Mouse (Mus musculus) ES-E14 (cell line): ENCODE measurements around the gene Adamtsl5. TPM values are rescaled to one million over a fixed set of nuclear protein-coding genes. Genes with fewer than 3 reads are reported as not detected.

Experiments used
- DNase-seq: peaks from one replicate; pipeline ENCODE4 v3.0.0-alpha.2; 2013; ENCODE audit warnings: low read depth, low spot score
- H3K27ac ChIP-seq: 2 replicates; pipeline ENCODE4 v1.5.1; 2012; ENCODE audit warnings: low read depth, mild to moderate bottlenecking, low read length, moderate library complexity, mixed read lengths; ENCODE audit not compliant: poor library complexity, insufficient read depth, severe bottlenecking
- H3K36me3 ChIP-seq: 2 replicates; pipeline ENCODE4 v1.6.1; 2012; ENCODE audit warnings: mild to moderate bottlenecking, low read length, moderate library complexity, mixed read lengths; ENCODE audit not compliant: control insufficient read depth, poor library complexity, insufficient read depth, severe bottlenecking
- H3K4me1 ChIP-seq, 2 experiments: fragments of 150-350 bp in 1 of 2; sonication (generic) in 1 of 2; 2 replicates each; pipeline ENCODE4 v1.6.1; 2012; ENCODE audit warnings: low read length in 2 of 2, mild to moderate bottlenecking in 1 of 2, mixed read lengths in 1 of 2; ENCODE audit not compliant: control insufficient read depth in 2 of 2, insufficient read depth in 2 of 2, poor library complexity in 1 of 2
- H3K4me3 ChIP-seq, 2 experiments: fragments of 150-350 bp in 1 of 2; sonication (generic) in 1 of 2; 2 replicates each; pipeline ENCODE4 v1.5.1; 2012; ENCODE audit warnings: low read length in 2 of 2, low read depth in 1 of 2, mild to moderate bottlenecking in 1 of 2, mixed read lengths in 1 of 2; ENCODE audit not compliant: insufficient read depth in 1 of 2, poor library complexity in 1 of 2, severe bottlenecking in 1 of 2
- H3K9ac ChIP-seq: 2 replicates; pipeline ENCODE4 v1.6.1; 2012; ENCODE audit warnings: low read depth, mild to moderate bottlenecking, low read length, mixed read lengths; ENCODE audit not compliant: poor library complexity, insufficient read depth, severe bottlenecking
- H3K9me3 ChIP-seq: fragments of 150-350 bp; sonication (generic); 2 replicates; pipeline ENCODE4 v1.6.1; 2012; ENCODE audit warnings: low read depth, mild to moderate bottlenecking, low read length; ENCODE audit not compliant: control insufficient read depth, insufficient read depth
- CHD2 ChIP-seq: IDR thresholded peaks from 2 replicates; pipeline ENCODE4 v1.6.1; 2014; ENCODE audit warnings: mild to moderate bottlenecking, low read depth, low read length, inconsistent platforms
- HCFC1 ChIP-seq: IDR thresholded peaks from 2 replicates; pipeline ENCODE4 v1.6.1; 2012; ENCODE audit warnings: low read length, inconsistent platforms, borderline replicate concordance; ENCODE audit not compliant: insufficient read depth
- MAFK ChIP-seq: IDR thresholded peaks from 2 replicates; pipeline ENCODE4 v1.6.1; 2014; ENCODE audit warnings: mild to moderate bottlenecking, low read depth, low read length, inconsistent platforms; ENCODE audit not compliant: insufficient read depth
- ZC3H11A ChIP-seq: IDR thresholded peaks from 2 replicates; pipeline ENCODE4 v1.6.1; 2012; ENCODE audit warnings: low read depth, mild to moderate bottlenecking, inconsistent platforms, low read length, borderline replicate concordance
- ZNF384 ChIP-seq: IDR thresholded peaks from 2 replicates; pipeline ENCODE4 v1.6.1; 2012; ENCODE audit warnings: low read depth, low read length, inconsistent platforms
- in situ Hi-C, 2 experiments: fragments of 600-800 bp; cut with MboI; formaldehyde crosslinking; loops; one replicate each; pipeline ENCODE4 v1.15.1; 2025; ENCODE audit warnings: low sequenced_read_pairs in 2 of 2, inconsistent platforms in 1 of 2; ENCODE audit not compliant: unreplicated experiment in 2 of 2
- total RNA-seq: library from RNA; depleted of rRNA; stranded (reverse); fragments of 300-350 nt; gene quantifications from 2 replicates; pipeline ENCODE4 v1.2.3, GENCODE M21; 2012; rRNA removed

Gene Adamtsl5
- total RNA-seq, 1 experiment: 2.4 TPM

DNA sequence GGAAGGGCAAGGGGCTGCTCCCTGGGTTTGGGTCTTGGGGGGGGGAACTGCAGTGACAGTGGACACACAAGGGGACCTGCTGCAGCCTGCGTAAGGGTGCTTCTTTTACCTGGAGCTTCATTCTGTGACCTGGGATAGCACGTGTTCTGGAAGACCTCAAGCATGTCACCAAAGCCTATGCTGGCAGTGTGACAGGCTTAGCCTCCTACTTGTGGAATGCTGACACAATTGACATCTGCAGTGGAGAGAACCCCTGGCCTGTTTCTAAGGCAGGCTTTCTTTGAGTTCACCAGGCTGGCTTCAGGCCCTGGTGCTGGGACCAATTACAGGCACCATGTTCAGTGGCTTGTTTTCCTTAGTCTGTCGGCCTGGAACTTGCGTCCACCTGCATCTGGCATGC, 53.9 kb downstream of the Adamtsl5 start:
- Histone ChIP-seq H3K36me3 (peaks cover 26% of the 10 kb centered on the region), H3K27ac (no peak overlapping the region), H3K4me1 (peaks cover 0 to 17% of the 10 kb centered on the region in 2 experiments; a peak in 2 of 4 replicates), H3K9ac (peak overlapping the region; percentile 99; the same call in 1 of the 2 replicates), H3K4me3 (peak overlapping the region; percentile 71 to 83; a peak in 3 of 4 replicates), H3K9me3 (no peaks in the 10 kb centered on the region)
- TF ChIP-seq HCFC1 (no peak), ZNF384 (no peak), CHD2 (no peak), MAFK (no peak), ZC3H11A (no peak)
- in situ Hi-C loops: no loop called here
- DNase-seq: no peak

DNA sequence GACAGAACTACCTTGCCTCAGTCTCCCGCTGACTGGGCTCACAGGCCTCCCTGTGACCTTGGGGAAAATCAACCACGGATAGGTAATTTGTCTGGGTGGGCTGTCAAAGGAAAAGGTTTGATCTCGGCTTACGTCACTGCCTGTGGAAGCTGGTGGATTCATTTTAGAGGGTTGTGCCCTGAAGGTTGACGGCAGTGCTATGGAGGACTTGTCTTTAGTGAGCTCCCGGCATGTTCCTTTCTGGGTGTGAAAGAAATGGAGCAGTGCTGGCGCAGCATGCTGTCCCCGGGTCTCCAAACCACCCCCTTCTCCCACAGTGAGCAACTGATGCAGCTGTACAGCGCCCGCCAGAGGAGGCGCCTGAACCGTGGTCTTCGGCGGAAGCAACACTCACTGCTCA, 54.9 kb downstream of the Adamtsl5 start:
- H3K4me3 ChIP-seq: peak overlapping the region; percentile 71 to 83
- no peaks in the 10 kb centered on the region for H3K9me3 ChIP-seq
- H3K4me1 ChIP-seq: peaks cover 0 to 20% of the 10 kb centered on the region in 2 experiments; a peak in 2 of 4 replicates
- H3K36me3 ChIP-seq: peaks cover 26% of the 10 kb centered on the region
- H3K27ac ChIP-seq: peak overlapping the region; percentile 87
- DNase-seq: no peak
- peak overlapping the region; percentile 99 for H3K9ac ChIP-seq
- in situ Hi-C loops: no loop called here
- TF ChIP-seq CHD2 (no peak), HCFC1 (no peak), MAFK (no peak), ZNF384 (no peak), ZC3H11A (no peak)

DNA sequence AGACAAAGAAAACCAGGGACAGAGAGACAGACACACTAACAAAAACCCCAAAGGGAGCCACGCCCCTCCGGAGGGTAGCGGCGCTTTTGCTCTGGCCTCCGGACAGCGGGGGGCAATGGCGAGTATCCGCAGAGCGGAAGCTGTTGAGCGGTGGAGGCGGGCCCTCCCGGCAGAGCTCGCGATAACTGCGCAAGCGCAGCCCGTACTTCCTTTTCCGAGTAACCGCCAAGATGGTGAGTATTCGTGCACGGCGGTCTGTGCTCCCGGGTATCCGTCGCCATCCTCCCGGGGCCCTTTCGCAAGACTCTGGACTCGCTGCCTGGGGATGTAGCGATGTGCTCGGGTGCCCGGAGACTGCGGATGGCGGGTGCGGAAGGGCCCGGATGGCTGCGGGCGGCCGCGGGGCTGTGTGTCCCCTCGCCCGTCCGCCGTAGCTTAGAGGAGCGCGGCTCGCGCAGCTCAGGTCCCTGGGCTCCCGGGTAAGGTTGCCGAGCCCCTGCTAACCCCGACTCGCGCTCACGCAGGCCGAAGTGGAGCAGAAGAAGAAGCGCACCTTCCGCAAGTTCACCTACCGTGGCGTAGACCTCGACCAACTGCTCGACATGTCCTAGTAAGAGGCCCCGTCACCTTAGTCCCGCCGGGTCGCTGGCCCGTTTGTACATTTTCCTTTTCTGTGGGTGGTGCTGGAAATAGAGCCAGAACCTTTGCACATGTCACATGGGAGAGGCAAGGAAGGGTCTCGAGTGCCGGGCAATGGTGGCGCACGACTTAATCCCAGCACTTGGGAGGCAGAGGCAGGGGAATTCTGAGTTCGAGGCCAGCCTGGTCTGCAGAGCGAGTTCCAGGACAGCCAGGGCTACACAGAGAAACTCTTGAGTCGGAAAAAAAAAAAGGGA, 55.7 kb downstream of the Adamtsl5 start, which contains the start of gene Rps15:
TSS of gene Rps15 (plus strand) at position 203 of the 896 bp plus-strand sequence.
- H3K4me3 ChIP-seq: peak within 1 kb of the TSS; percentile 71 to 83
- peaks cover 28% of the 10 kb centered on the region for H3K36me3 ChIP-seq
- peak within 1 kb of the TSS; percentile 87 for H3K27ac ChIP-seq
- DNase-seq: peak; percentile 96
- TF ChIP-seq ZC3H11A (no peak), MAFK (no peak), HCFC1 (peak; percentile 70; the same call in 1 of the 2 replicates), CHD2 (peak; percentile 94), ZNF384 (no peak)
- H3K9me3 ChIP-seq: no peaks in the 10 kb centered on the region
- peaks cover 0 to 23% of the 10 kb centered on the region in 2 experiments; a peak in 2 of 4 replicates for H3K4me1 ChIP-seq
- peak within 1 kb of the TSS; percentile 99 for H3K9ac ChIP-seq
- in situ Hi-C loops: no loop called here

Other genes starting within 250 kb of the Adamtsl5 start
- 36.6 and 49.3 TPM in 2 replicates for gene Sbno2, start 242.8 kb downstream of the Adamtsl5 start, total RNA-seq
- 124 and 141 TPM in 2 replicates for gene Stk11, start 232.6 kb downstream of the Adamtsl5 start, total RNA-seq
- 217 and 226 TPM in 2 replicates for gene Atp5d, start 209.8 kb downstream of the Adamtsl5 start, total RNA-seq
- gene Cbarp, start 207.6 kb downstream of the Adamtsl5 start, total RNA-seq: 20.9 and 41.0 TPM in 2 replicates
- gene Midn, start 200.1 kb downstream of the Adamtsl5 start, total RNA-seq: 38.3 and 42.6 TPM in 2 replicates
- gene Cirbp, start 182.4 kb downstream of the Adamtsl5 start, total RNA-seq: 69.6 and 105 TPM in 2 replicates
- gene 1600002K03Rik, start 175.5 kb downstream of the Adamtsl5 start, total RNA-seq: 25.4 and 31.2 TPM in 2 replicates
- gene Efna2, start 168.9 kb downstream of the Adamtsl5 start, total RNA-seq: 2.7 and 3.4 TPM in 2 replicates
- 80.8 and 115 TPM in 2 replicates for gene Mum1, start 122.0 kb downstream of the Adamtsl5 start, total RNA-seq
- gene Ndufs7, start 99.3 kb downstream of the Adamtsl5 start, total RNA-seq: 205 and 290 TPM in 2 replicates
- gene Gamt, start 87.4 kb downstream of the Adamtsl5 start, total RNA-seq: 2.9 and 3.0 TPM in 2 replicates
- 121 and 154 TPM in 2 replicates for gene Dazap1, start 86.9 kb downstream of the Adamtsl5 start, total RNA-seq
- 2,505 and 2,820 TPM in 2 replicates for gene Rps15, start 56.0 kb downstream of the Adamtsl5 start, total RNA-seq
- 4.4 and 4.6 TPM in 2 replicates for gene Apc2, start 52.4 kb downstream of the Adamtsl5 start, total RNA-seq
- gene 2310011J03Rik, start 27.9 kb downstream of the Adamtsl5 start, total RNA-seq: 29.6 and 33.4 TPM in 2 replicates
- gene Pcsk4, start 18.9 kb downstream of the Adamtsl5 start, total RNA-seq: 1.4 and 3.3 TPM in 2 replicates
- 13.3 and 21.8 TPM in 2 replicates for gene Reep6, start 18.5 kb downstream of the Adamtsl5 start, total RNA-seq
- 6.0 and 17.4 TPM in 2 replicates for gene Plk5, start 8.0 kb upstream of the Adamtsl5 start, total RNA-seq
- 27.1 and 28.9 TPM in 2 replicates for gene Mex3d, start 39.2 kb upstream of the Adamtsl5 start, total RNA-seq
- gene Mbd3, start 51.1 kb upstream of the Adamtsl5 start, total RNA-seq: 131 and 134 TPM in 2 replicates
- 995 and 1,362 TPM in 2 replicates for gene Uqcr11, start 58.4 kb upstream of the Adamtsl5 start, total RNA-seq
- 90.9 and 108 TPM in 2 replicates for gene Tcf3, start 85.2 kb upstream of the Adamtsl5 start, total RNA-seq
- gene Onecut3, start 146.4 kb upstream of the Adamtsl5 start, total RNA-seq: not detected in 2 replicates
- gene Atp8b3, start 190.7 kb upstream of the Adamtsl5 start, total RNA-seq: 0.80 and 2.3 TPM in 2 replicates
- gene Rexo1, start 213.1 kb upstream of the Adamtsl5 start, total RNA-seq: 27.4 and 33.4 TPM in 2 replicates
- 20.8 and 23.5 TPM in 2 replicates for gene Klf16, start 228.9 kb upstream of the Adamtsl5 start, total RNA-seq
- 67.9 and 68.7 TPM in 2 replicates for gene Abhd17a, start 241.9 kb upstream of the Adamtsl5 start, total RNA-seq